Mouse (Mus musculus) brain, embryonic 14.5 days (tissue): ENCODE measurements at regions not wholly inside any gene's neighbourhood (a gene's known extent, or its start where the extent isn't known, plus 50 kb on each side); places are given as distances from the start of the nearest gene placed in this dataset.

ENCODE experiments used
- CTCF ChIP-seq: fragments of 200-500 bp; IDR thresholded peaks from 2 replicates; pipeline ENCODE4 v1.5.1; 2012; ENCODE audit warnings: inconsistent platforms, mild to moderate bottlenecking, moderate library complexity, borderline replicate concordance; ENCODE audit not compliant: insufficient read depth, insufficient read length; ENCODE audit errors: extremely low read depth
- POLR2A ChIP-seq: fragments of 200-500 bp; IDR thresholded peaks from 2 replicates; pipeline ENCODE4 v1.6.1; 2012; ENCODE audit warnings: mild to moderate bottlenecking, inconsistent platforms, borderline replicate concordance; ENCODE audit not compliant: poor library complexity, insufficient read depth, insufficient read length, severe bottlenecking; ENCODE audit errors: extremely low read depth

GRCm38 (mm10) chr19:60119051-60119450 lies 107.5 kb downstream of the Fam204a start:
- TF ChIP-seq CTCF (no peak), POLR2A (no peak)
